Mouse (Mus musculus) liver, postnatal 0 days (tissue): ENCODE measurements around the gene Bcl2l14.

Experiments used
- CTCF ChIP-seq: sonication (generic); IDR thresholded peaks from 2 replicates; pipeline ENCODE4 v1.5.1; 2016; ENCODE audit warnings: antibody characterized with exemption, low read depth
- EP300 ChIP-seq: IDR thresholded peaks from 2 replicates; pipeline ENCODE4 v1.6.1; 2016; ENCODE audit warnings: antibody characterized with exemption, low read depth, mild to moderate bottlenecking

DNA sequence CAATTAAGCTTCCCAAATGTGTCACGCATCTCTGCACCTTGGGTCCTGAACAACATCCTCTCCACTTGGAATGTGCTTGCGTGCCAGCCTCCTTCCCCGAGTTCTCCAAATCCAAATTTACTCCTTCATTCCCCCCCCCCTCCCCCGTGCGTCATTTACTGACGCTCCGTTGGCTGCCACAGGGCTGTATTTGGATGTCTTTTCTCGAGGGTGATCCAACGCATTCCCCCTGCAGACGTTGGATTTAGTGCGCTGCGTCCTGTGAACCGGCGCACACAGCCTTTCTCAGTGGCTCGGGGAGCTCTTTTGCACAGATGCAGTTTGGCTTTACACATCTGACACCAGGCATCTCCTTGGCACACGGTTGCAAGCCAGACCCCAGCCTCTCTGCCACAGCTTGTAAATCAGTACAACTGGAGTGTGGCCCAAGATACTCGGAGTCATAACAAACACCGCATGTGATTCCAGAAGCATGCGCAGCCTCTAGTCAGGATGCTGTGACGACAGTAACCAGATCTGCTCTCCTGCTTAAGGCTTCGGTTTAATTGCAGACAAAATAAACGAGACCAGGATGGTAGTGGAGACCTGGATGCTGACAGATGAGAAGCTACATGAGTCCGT lies 43.4 kb downstream of the Bcl2l14 start:
- no peak for TF ChIP-seq CTCF
- no peak for TF ChIP-seq EP300
